Mouse (Mus musculus) yolk sac, embryonic 10.5 days (tissue): ENCODE results near the gene Pla2g16.

Source experiments
- DNase-seq: peaks from one replicate; pipeline ENCODE4 v3.0.0-alpha.2; 2017; ENCODE audit warnings: low spot score

The Pla2g16 gene

DNA sequence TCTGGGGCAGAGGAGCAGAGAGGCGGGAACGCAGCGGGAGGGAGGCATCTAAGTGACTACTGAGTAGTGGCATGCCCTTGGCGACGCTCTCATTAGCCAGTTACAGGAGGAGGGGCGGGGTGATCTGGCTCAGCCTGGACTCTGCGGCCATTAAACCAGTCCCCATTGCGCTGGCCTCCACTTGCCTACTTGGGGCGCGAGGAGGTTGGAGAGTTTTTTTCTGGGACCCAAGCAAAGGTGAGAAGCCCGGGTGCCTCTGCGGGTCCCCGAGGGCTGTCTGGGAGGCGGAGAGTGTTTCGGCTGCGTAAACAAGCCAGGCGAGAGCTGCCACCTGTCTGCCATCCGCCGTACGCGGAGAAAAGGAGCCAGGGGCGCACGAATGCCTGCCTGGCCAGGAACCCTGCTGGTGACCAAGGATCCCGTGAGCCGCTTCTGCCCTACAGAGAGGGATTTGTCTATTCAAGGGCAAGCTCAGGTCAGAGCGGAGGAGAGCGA lies at the start of gene Pla2g16:
Gene Pla2g16, plus strand, starts transcription at position 132 of the 495 bp plus-strand sequence.
- DNase-seq = peak; percentile 44

GRCm38 (mm10) chr19:7508026-7508425 lies 49.2 kb upstream of the Pla2g16 start:
- no peak for DNase-seq

DNA sequence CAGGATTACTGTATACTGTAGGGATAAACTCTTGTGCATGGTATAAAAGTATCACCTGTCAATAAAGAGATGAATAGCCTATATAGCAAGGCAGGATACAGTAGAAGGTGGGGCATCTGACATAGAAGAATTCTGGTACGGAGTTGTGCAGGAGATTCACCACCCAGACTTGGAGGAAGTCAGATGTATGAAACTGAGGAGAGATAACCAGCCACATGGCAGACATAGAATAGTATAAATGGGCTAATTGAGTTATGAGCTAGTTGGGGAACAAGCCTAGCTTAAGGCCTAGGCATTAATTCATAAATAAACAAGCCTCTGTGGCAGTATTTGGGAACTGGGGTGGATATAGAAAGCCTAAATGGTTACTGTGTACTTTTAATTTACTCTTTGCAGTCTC lies 40.8 kb upstream of the Pla2g16 start:
- no peak for DNase-seq

- no peak for DNase-seq
These were observed 35.6 kb upstream of the Pla2g16 start for GRCm38 (mm10) chr19:7521619-7522018.

DNA sequence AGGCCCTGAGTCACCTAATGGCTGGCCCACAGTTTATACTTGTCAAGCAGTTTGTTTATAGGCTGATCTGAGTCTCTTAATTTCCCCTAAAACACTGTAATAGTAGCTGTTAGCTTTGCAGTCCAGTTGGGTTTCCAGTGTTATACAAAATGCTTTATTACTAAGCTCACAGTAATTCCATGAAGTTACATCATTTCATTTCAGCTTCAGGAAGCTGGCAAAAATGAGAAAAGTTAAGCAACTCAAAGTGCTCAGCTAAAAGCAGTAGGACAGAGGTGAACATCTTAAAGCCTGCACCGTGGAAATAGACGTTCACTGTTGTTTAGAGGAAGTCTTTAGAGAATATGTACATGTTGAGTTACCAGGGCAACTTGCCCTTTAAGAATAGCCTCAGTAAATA lies 34.4 kb upstream of the Pla2g16 start:
- DNase-seq = no peak

DNA sequence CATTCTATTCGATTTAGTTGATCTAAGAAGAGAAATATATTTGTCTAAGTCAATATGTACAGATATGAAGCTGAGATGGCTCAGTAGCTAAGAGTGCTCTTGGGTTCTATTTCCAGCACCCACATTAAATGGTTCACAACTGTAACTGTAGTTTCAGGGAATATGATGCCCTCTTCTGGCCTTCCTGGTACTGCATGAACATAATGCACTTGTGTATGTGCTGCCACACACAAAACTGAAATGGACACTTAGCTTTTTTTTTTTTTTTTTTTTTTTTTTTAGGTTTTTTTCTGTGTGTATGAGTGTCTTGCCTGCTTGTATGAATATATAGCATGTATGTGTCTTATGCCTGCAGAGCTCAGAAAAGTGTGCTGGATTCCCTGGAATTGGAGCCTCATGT lies 34.0 kb upstream of the Pla2g16 start:
- DNase-seq = no peak

- no peak for DNase-seq
These were observed 33.5 kb upstream of the Pla2g16 start for GRCm38 (mm10) chr19:7523781-7524180.

DNA sequence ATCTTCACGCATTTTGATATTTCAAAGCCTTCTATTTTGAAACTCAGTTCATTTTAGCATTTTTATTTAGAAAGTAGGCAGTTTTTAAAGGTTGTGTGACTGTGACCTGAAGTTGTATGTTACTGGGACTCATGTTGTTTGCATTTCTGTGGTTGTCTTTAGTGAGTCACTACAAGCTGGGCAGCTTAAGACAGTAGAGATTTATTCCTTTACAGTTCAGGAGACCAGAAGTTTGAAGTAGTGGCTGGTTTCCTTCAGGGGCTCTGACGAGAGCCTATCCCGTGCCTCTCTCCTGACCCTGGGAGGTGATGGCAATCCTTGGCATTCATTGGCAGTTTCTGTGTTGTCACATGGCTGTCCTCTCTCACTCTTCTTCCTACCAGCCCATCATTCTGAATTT lies 32.4 kb upstream of the Pla2g16 start:
- no peak for DNase-seq

GRCm38 (mm10) chr19:7528639-7529428 lies 28.4 kb upstream of the Pla2g16 start:
- DNase-seq = peak; percentile 18

DNA sequence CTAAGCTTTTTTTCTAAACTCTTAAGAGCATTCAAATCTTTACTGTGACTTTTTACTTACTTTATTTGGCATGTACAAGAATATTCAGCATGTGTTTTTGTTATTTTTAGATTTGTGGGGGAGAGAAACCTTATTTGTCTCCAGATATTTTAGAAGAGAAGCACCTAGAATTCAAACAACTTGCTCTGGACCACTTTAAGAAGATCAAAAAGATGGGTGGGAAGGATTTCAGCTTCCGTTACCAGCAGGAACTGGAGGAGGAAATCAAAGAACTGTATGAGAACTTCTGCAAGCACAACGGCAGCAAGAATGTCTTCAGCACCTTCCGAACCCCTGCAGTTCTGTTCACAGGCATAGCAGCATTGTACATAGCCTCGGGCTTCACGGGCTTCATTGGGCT lies 25.4 kb upstream of the Pla2g16 start:
- DNase-seq = no peak

GRCm38 (mm10) chr19:7533891-7534290 lies 23.4 kb upstream of the Pla2g16 start:
- DNase-seq = no peak

DNA sequence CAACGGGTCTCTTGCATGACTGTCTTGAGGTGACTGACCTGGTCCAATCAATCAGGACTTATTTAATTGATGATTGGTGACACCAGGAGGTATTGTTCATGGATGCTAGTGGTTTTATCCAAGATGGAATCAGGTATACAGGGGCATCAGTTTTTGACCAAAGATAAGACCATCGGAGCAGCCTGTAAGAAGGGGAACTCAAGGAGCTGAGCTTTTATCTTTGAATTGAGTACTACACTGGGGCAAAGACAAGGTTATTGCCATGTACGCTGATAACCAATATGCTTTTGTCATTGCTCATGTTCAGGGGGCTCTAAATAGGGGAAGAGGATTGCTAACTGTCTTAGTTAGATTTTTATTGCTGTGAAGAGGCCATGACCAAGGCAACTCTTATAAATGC lies 8.3 kb upstream of the Pla2g16 start:
- DNase-seq = no peak

DNA sequence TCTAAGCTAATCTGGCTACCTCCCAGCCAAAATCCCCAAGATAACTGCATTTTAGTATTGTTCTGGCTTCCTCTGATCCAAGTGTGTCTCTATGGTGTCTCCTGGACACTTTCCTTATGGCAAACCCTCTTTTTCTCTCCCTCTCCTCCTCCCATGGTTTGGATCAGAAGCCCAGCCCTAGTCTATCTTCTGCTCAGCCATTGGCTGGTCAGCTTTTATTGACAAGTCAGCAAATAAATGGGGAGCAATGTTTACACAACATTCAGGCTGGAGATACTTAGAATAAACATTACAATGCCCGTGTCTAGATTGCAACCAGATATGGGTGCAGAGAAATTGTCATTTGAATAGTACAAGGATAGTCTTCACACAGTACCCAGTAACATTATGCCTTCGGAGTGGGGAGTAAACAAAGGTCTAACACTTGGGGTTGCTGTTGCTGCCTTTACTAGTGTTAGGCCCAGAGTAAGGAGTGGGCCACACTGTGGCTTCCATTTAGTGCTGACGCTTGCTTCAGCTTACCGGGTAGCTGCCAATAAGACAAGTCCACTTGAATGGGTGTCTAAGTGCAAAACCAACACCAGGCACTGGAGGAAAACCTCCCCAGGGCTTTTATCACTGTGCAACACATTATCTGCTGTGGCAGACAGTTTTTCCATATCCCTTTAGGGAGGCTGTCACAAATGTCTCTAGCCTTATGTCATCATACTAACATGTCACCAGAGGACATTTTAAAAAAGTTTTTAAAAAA lies 5.5 kb upstream of the Pla2g16 start:
- DNase-seq = no peak

DNA sequence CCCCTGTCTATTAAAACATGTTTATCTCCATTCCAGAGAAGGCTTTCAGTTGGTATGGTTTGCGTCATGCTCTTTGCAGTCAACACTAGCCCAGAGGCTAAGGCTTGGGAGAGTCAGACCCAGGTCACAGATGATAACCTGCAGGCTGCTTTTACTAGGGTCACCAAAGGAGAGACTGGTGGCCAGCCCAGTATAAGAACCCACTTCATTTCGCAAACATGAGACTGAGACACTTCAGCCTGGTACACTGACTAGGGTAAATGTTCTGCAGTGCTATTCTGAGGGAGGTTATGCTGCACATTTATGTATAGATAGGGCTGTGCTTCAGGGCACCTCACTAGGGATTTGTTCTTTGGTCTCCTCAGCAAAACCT lies 5.0 kb upstream of the Pla2g16 start:
- DNase-seq = no peak

DNA sequence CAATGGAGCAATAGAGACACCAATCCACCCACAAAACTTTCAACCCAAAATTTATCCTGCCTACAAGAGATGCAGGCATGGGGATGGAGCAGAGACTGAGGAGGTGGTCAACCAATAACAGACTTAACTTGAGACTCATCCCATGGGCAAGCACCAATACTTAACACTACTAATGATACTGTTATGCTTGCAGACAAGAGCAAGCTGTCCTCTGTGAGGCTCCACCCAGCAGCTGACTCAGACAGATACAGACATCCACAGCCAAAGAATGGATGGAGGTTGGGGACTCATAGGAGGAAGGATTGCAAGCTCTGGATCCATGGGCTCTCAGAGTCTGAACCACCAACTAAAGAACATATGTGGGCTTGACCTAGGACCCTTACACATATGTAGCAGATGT lies 3.8 kb upstream of the Pla2g16 start:
- no peak for DNase-seq

DNA sequence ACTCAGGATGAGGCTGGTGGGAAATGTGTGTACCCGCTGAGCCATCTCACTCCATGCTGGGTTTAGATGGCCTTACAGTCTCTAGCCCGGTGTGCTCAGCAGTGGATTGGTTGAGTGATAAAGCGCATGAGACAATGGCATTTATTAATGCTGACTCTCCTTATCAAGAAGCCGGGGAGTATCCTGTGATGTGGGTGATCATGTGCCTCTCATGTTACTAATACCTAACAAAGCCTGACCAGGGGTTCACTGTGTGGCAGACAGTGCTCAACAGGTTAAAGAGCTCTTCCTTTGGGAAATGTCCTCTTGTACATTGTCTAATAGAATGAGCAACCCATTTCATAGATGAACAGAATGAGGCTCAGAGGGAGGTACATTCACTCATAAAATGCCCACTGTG lies 2.4 kb upstream of the Pla2g16 start:
- DNase-seq = no peak

DNA sequence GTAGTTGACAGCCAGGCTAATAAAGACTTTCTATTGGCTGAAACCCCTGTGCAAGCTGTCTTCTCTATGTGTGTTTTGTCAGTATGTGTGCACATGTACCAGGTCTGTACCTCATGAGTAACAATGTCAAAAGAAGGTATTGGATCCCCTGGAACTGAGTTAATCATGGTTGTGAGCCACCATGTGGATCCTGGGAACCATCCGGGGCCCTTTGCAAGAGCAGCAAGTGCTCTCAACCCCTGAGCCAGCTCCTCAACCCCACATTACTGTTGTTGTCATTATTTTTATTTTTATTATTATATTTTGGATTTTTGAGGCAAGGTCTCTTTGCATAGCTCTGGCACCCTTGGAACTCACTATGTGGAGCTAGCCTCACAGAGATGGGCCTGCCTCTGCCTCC lies 618 bp upstream of the Pla2g16 start:
- DNase-seq = no peak

GRCm38 (mm10) chr19:7557844-7558243 lies 585 bp downstream of the Pla2g16 start:
- no peak for DNase-seq

DNA sequence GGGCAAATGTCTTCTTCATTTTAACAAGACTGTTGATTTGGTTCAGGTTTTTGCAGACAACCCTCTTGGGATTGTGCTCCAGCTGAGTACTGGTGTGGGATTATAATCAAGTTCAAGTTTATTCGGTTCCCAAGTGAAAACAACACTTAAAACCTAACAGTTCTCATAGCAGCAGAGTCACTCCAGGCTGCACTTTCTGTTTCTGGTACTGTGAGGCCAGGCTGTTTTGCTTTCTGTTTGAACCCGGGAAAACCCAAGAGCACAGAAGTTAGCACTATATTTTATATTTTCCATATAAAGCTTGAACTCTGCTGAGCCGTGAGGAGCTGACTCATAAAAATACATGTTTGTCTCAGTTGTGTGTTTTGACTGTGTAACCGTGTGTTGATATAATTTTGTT lies 1.4 kb downstream of the Pla2g16 start:
- no peak for DNase-seq

DNA sequence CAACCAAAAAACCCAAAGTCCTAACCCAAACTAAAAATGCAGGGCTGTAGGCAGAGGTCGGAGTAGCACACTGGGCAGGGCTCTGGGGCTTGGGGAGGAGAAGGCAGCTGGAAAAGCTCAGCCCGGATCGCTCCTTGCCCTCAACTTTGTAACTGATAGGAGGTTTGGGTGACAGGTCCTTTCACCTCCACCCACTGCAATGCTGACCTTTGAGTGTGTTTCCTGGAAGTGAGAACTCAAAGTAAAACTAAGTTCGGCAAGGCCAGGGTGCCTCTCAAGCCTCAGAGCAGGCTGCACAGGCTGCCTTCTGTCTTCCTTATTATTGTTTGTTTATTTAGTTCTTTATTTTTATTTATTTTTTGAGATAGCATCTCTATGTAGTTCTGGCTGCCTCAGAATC lies 2.7 kb downstream of the Pla2g16 start:
- DNase-seq = peak; percentile 23

GRCm38 (mm10) chr19:7561456-7561855 lies 4.2 kb downstream of the Pla2g16 start:
- DNase-seq = no peak

- no peak for DNase-seq
These were observed 5.4 kb downstream of the Pla2g16 start for GRCm38 (mm10) chr19:7562601-7563129.

DNA sequence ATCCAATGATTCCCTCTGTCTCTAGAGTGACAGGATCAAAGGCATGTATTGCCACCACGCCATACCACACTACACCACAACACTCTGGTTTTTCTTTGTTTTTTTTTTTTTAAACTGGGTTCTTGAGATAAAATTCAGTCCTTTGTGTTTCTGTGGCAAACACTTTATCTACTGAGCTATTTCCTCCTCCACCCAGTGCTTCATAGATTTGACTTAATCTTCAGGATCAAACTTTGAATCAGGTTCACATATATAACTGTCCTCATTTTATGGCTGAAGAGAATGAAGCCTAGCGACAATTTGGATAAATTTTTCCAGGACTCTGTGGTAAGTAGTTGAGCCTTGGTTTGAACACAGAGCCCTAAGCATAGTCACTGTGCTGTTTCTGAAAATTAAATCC lies 6.4 kb downstream of the Pla2g16 start:
- DNase-seq = no peak
